Mouse (Mus musculus): ENCODE measurements around the gene Pradc1. TPM values are rescaled to one million over a fixed set of nuclear protein-coding genes. Genes with fewer than 3 reads are reported as not detected.

Pradc1 gene
- polyA plus RNA-seq, 1 experiment from 2014 or later: 38.8 TPM

DNA sequence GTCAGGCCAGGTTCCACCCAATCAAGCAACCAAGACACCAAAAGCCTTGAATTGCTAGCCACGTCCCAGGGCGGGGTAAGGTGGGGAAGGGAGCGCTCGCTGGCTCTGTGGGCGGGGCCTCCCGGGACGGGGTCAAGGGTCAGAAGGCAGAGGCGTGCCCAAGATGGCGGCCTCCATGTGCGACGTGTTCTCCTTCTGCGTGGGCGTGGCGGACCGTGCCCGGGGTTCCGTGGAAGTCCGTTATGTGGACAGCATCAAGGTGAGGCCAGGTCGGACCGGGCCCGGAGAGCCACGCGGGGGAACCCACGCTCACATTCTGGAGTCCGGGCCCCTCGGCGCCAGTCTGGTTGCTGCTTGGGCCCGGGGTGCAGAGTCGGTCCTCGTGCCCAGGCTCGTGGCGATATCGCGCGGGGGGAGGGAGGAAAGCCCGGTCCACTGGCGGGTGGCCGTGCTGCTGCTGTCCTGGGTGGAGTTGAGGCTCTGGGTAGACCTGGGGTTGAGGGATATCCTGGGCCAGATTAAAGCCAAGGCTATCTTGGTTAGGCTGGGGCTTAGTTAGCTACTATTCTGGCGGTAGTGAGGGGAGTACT lies 19.8 kb downstream of the Pradc1 start, which contains the start of gene Smyd5:
Smyd5 (plus strand) TSS at position 148 of the 590 bp plus-strand sequence.
- no peaks in the 10 kb centered on the region for H3K36me3 ChIP-seq
- H3K4me1 ChIP-seq (replicated peaks): peaks cover 4% of the 10 kb centered on the region; the same call in 1 of the 2 replicates
- peak within 1 kb of the TSS; percentile 90 for H3K4me2 ChIP-seq
- no peak within 1 kb of the TSS for H3K27ac ChIP-seq
- WGBS: under 1% methylated on average over 39 of the region's 39 CpGs
- H3K9me3 ChIP-seq (replicated peaks): no peaks in the 10 kb centered on the region
- H3K27me3 ChIP-seq: peaks cover 11% of the 10 kb centered on the region
- peak within 1 kb of the TSS; percentile 87 for H3K4me3 ChIP-seq
- H3K9ac ChIP-seq: peak within 1 kb of the TSS; percentile 77
- ATAC-seq (replicated peaks; ENCODE audit: insufficient number of reproducible peaks, insufficient read depth, low FRiP score, low read depth): peak; percentile 77

DNA sequence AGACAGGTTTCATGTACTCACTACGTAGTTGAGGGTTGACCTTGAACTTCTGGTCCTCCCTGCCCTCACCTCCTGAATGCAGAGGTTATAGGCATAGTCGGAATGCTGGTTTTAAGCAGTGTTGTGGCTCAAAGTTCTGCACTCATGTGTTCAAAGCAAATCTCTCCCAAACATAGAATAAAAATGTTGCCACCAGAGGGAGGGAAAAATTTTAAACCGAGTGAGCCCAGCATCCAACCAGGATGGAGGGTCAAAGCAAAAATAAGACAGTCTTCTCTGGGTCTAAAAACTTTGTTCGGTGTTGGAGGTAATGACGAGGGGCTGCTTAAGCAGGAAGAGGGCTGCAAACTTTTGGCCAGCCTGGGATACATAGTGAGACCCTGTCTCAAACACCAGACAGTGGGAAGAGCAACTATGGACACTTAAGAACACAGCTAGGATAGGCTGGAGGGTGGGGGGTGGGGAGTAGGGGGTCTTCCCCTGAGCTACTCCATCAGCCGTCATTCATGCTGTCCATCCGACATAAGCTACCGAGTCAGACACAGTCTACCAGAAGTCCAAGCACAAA lies 20.4 kb downstream of the Pradc1 start:
- H3K36me3 ChIP-seq: no peaks in the 10 kb centered on the region
- peak overlapping the region; percentile 77 for H3K9ac ChIP-seq
- H3K4me2 ChIP-seq: peak overlapping the region; percentile 90
- H3K9me3 ChIP-seq (replicated peaks): no peaks in the 10 kb centered on the region
- peaks cover 11% of the 10 kb centered on the region for H3K27me3 ChIP-seq
- peak; percentile 12; the same call in 1 of the 2 replicates for ATAC-seq (replicated peaks; ENCODE audit: insufficient number of reproducible peaks, insufficient read depth, low FRiP score, low read depth)
- peaks cover 4% of the 10 kb centered on the region; the same call in 1 of the 2 replicates for H3K4me1 ChIP-seq (replicated peaks)
- WGBS: 50% methylated on average over 8 of the region's 8 CpGs
- H3K27ac ChIP-seq: no peak overlapping the region
- peak overlapping the region; percentile 87 for H3K4me3 ChIP-seq

DNA sequence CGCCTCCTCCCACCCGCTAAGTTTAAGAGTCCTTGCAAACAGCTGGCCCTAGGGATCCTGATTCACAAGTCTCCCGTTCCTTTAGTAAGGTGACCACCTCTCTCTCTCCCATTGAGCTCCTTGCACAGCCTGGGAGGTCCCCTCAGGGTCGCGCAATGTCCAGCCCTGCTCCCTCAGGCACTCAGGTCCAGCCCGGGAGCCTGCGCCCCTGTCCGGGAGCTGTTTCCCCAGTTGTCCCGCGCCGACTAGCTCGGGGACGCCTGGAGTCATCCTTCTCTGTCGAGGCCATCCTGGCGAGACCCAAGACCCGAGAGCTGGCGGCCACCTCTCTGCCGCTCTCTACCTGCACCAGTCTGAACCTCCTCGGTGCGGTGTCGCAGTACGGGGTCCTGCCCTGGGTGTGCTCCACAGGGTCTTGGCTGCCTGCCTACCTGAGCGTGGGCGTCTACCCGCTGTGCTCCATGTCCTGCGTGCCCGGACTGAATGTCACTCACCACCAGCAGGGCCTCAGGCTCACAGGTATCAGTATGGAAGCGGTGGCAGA lies 27.9 kb downstream of the Pradc1 start, which contains the start of gene Noto:
Noto (plus strand) TSS at position 51 of the 544 bp plus-strand sequence.
- 0 out of 2 replicates have a peak within 1 kb of the TSS, but pooled peaks have one; percentile 33 for H3K9ac ChIP-seq
- H3K4me2 ChIP-seq: peak within 1 kb of the TSS; percentile 44
- H3K27me3 ChIP-seq: peaks cover 49% of the 10 kb centered on the region
- H3K4me1 ChIP-seq (replicated peaks): peaks cover 6% of the 10 kb centered on the region
- H3K4me3 ChIP-seq: no peak within 1 kb of the TSS
- H3K27ac ChIP-seq: no peak within 1 kb of the TSS
- no peak for ATAC-seq (replicated peaks; ENCODE audit: insufficient number of reproducible peaks, insufficient read depth, low FRiP score, low read depth)
- no peaks in the 10 kb centered on the region for H3K36me3 ChIP-seq
- H3K9me3 ChIP-seq (replicated peaks): no peaks in the 10 kb centered on the region
- WGBS: 10% methylated on average over 28 of the region's 28 CpGs

DNA sequence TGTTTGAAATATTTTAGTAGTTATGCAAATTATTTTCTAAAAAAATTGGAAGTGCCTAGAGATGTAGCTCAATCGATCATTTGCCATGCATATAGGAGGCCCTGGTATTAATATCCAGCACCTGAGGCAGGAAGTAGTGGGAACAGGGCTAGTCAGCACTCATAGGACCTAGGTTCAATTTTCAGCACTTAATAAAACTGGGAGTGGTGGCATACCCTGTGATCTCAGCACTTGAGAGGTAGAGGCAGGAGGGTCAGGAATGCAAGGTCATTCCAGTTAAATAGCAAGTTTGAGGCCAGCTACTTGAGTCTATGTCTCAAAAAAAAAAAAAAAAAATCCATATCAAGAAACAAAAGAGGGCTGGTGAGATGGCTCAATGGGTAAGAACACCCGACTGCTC lies 32.6 kb downstream of the Pradc1 start:
- Histone ChIP-seq H3K9ac (no peak overlapping the region), H3K27me3 (peaks cover 32% of the 10 kb centered on the region), H3K36me3 (no peaks in the 10 kb centered on the region), H3K9me3 (replicated peaks) (no peaks in the 10 kb centered on the region), H3K4me2 (no peak overlapping the region), H3K4me1 (replicated peaks) (peaks cover 4% of the 10 kb centered on the region), H3K4me3 (no peak overlapping the region), H3K27ac (no peak overlapping the region)
- no peak for ATAC-seq (replicated peaks; ENCODE audit: insufficient number of reproducible peaks, insufficient read depth, low FRiP score, low read depth)
- WGBS: 79% methylated on average over 2 of the region's 2 CpGs

DNA sequence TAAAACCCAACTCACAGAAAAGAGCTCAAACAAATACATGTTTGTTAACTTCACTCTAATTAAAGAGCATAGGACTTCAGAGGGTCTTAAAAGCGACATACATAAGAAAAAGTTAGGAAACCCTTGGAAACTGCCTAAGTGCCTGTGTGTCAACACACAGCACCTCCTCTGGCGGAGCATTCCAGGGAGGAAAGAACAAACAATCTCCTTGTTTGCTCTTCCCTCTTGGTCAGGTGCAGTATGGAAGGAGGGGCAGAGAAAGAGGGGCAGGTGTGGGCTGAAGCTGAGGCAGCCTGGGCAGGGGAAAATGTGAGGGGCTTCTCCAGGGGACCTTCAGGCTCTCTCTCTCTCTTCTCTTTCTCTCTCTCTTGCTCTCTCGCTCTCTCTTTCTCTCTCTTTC lies 35.9 kb downstream of the Pradc1 start:
- 50% methylated on average over 3 of the region's 3 CpGs for WGBS
- H3K9ac ChIP-seq: no peak overlapping the region
- no peak overlapping the region for H3K27ac ChIP-seq
- ATAC-seq (replicated peaks; ENCODE audit: insufficient number of reproducible peaks, insufficient read depth, low FRiP score, low read depth): no peak
- no peak overlapping the region for H3K4me2 ChIP-seq
- H3K9me3 ChIP-seq (replicated peaks): no peaks in the 10 kb centered on the region
- H3K36me3 ChIP-seq: no peaks in the 10 kb centered on the region
- no peak overlapping the region for H3K4me3 ChIP-seq
- no peaks in the 10 kb centered on the region for H3K4me1 ChIP-seq (replicated peaks)
- 0 out of 2 replicates have a peak, but pooled peaks cover 13% of the 10 kb centered on the region for H3K27me3 ChIP-seq

DNA sequence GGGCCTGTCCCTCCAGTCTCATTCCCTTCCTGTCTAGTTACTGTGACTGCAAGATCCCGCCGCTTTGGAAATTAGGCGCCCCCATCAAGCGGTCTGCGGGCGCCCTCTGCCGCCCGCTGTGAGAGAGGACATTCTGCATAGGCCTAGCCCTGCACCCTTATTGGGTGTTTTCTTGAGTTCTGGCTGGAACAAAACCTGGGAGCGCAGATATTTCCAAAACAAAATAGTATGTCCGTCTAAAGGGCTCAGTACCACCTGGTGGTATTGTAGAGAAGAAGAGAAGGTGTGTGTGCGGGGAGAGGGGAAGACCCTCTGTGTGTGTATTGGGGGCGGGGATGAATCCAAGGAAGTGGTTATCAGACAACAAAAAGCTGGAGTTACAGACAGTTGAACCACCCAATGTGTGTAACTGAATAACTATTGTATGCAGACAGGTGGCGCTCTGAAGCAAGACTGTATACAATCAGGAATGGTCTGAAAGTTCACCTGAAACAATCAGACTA lies 40.9 kb downstream of the Pradc1 start:
- 12% methylated on average over 13 of the region's 13 CpGs for WGBS
- H3K36me3 ChIP-seq: no peaks in the 10 kb centered on the region
- no peak overlapping the region for H3K4me3 ChIP-seq
- peaks cover 60% of the 10 kb centered on the region for H3K27me3 ChIP-seq
- no peak overlapping the region for H3K9ac ChIP-seq
- H3K4me2 ChIP-seq: no peak overlapping the region
- ATAC-seq (replicated peaks; ENCODE audit: insufficient number of reproducible peaks, insufficient read depth, low FRiP score, low read depth): peak; percentile 68
- peaks cover 6% of the 10 kb centered on the region; the same call in 1 of the 2 replicates for H3K4me1 ChIP-seq (replicated peaks)
- H3K27ac ChIP-seq: no peak overlapping the region
- H3K9me3 ChIP-seq (replicated peaks): no peaks in the 10 kb centered on the region

DNA sequence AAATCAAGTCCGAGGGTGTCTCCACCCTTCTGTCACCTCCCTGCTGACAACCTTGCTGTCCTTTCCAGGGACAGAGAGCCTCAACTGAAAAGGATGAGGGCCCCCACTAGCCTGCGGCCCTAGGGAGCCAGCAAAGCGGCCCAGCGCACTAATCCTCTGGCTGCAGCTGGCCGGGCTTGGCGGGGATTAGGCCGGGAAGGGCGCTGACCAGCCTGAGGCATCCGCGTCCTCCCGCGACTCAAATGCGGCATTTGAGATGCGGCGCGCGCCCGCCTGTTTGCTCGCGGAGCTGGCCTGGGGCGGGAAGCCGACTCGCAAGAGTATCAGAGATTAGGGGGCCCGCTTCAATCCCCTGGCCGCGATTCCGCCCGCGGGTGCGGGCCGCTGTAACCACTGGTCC lies 42.8 kb downstream of the Pradc1 start:
- no peak for ATAC-seq (replicated peaks; ENCODE audit: insufficient number of reproducible peaks, insufficient read depth, low FRiP score, low read depth)
- peak overlapping the region; percentile 53 for H3K4me2 ChIP-seq
- H3K4me3 ChIP-seq: peak overlapping the region; percentile 23
- H3K27me3 ChIP-seq: peaks cover 64% of the 10 kb centered on the region
- WGBS: 3% methylated on average over 31 of the region's 31 CpGs
- H3K27ac ChIP-seq: no peak overlapping the region
- H3K36me3 ChIP-seq: no peaks in the 10 kb centered on the region
- H3K4me1 ChIP-seq (replicated peaks): peaks cover 6% of the 10 kb centered on the region; the same call in 1 of the 2 replicates
- no peaks in the 10 kb centered on the region for H3K9me3 ChIP-seq (replicated peaks)
- no peak overlapping the region for H3K9ac ChIP-seq

DNA sequence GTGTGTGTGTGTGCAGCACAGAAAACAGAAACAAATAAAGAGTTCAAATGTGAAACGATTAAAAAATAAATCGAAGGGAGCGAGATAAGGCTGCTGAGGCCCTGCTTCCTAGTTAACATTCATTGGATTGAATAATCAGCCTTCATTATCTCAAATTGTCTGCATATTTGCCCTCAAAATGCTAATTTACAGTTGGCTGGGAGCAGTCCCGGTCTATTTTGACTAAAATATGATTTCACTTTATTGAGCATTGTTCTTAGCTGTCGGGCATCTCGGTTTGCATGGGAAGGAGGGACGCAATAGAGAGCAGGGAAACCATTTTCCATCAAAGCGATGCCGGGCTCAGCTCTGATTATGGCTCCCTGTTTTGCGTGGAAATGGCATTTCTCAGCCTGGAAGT lies 48.7 kb downstream of the Pradc1 start:
- H3K36me3 ChIP-seq: no peaks in the 10 kb centered on the region
- H3K27me3 ChIP-seq: peaks cover 31% of the 10 kb centered on the region
- H3K9me3 ChIP-seq (replicated peaks): no peaks in the 10 kb centered on the region
- H3K27ac ChIP-seq: no peak overlapping the region
- WGBS: 70% methylated on average over 10 of the region's 10 CpGs
- H3K4me2 ChIP-seq: no peak overlapping the region
- H3K4me3 ChIP-seq: no peak overlapping the region
- H3K4me1 ChIP-seq (replicated peaks): no peaks in the 10 kb centered on the region
- no peak for ATAC-seq (replicated peaks; ENCODE audit: insufficient number of reproducible peaks, insufficient read depth, low FRiP score, low read depth)
- no peak overlapping the region for H3K9ac ChIP-seq

DNA sequence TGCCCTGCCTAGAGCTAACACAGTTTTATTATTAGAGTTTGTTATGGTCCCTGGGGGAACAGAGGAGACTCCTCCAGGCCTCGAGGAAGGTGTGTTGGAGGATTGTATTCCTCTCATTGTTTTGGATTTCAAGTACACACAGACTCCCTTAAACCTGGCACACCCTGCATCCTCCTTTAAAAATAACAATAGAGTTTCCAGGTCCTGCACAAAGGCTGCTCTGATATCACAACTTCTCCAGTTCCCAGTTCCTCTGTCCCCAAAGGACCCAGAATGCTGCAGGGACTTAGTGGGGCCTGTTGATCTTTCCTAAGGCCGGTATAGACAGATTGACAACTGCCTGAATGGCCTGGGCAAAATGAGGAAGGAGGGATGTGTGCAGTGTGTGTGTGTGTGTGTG lies 49.2 kb downstream of the Pradc1 start:
- H3K27me3 ChIP-seq: peaks cover 27% of the 10 kb centered on the region
- ATAC-seq (replicated peaks; ENCODE audit: insufficient number of reproducible peaks, insufficient read depth, low FRiP score, low read depth): no peak; the same call in 1 of the 2 replicates
- H3K27ac ChIP-seq: no peak overlapping the region
- WGBS: 38% methylated on average over 2 of the region's 2 CpGs
- no peaks in the 10 kb centered on the region for H3K9me3 ChIP-seq (replicated peaks)
- no peaks in the 10 kb centered on the region for H3K36me3 ChIP-seq
- no peak overlapping the region for H3K4me3 ChIP-seq
- H3K4me1 ChIP-seq (replicated peaks): no peaks in the 10 kb centered on the region
- H3K4me2 ChIP-seq: no peak overlapping the region
- H3K9ac ChIP-seq: no peak overlapping the region

DNA sequence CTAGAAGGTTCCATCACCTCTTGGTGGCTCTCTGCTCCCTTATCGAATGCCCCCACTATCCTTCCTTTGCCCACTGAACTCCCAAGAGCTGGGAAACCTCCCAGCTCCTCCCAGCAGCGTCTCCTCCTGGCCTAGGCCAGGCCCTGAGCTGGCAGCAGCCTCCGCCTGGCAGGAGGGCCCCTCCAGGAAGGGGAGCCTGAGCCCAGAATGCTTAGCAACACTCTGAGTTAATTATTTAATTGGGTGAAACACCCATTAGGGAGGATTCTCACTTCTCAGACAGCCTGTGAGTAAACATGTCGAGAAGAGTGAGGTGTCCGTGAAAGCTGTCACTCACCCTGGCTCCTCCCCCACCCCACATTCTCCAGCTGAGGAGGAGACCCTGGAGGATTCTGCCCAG lies 52.1 kb downstream of the Pradc1 start:
- 0 out of 2 replicates have a peak, but pooled peaks cover 6% of the 10 kb centered on the region for H3K27me3 ChIP-seq
- H3K27ac ChIP-seq: no peak overlapping the region
- WGBS: 26% methylated on average over 5 of the region's 5 CpGs
- H3K4me3 ChIP-seq: no peak overlapping the region
- no peak overlapping the region for H3K9ac ChIP-seq
- H3K4me2 ChIP-seq: no peak overlapping the region
- H3K9me3 ChIP-seq (replicated peaks): no peaks in the 10 kb centered on the region
- H3K36me3 ChIP-seq: no peaks in the 10 kb centered on the region
- H3K4me1 ChIP-seq (replicated peaks): no peaks in the 10 kb centered on the region
- no peak for ATAC-seq (replicated peaks; ENCODE audit: insufficient number of reproducible peaks, insufficient read depth, low FRiP score, low read depth)

DNA sequence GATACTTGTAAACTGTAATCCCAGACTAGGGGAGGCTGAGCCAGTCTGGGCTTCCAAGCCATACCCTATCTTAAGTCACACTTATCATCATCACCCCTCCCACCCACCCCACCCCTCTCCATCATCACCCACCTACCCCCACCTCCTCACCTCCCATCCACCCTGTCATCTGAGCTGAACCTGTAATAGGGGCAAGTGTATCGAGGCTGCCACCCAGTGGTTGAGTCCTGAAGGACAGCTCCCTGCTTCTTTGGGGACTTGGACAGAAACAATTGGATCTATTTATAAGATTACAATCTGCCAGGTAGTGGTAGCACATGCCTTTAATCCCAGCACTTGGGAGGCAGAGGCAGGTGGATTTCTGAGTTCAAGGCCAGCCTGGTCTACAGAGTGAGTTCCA lies 54.6 kb downstream of the Pradc1 start:
- Histone ChIP-seq H3K4me1 (replicated peaks) (no peaks in the 10 kb centered on the region), H3K27ac (no peak overlapping the region), H3K4me2 (no peak overlapping the region), H3K4me3 (no peak overlapping the region), H3K36me3 (no peaks in the 10 kb centered on the region), H3K9ac (no peak overlapping the region), H3K27me3 (no peaks in the 10 kb centered on the region), H3K9me3 (replicated peaks) (no peaks in the 10 kb centered on the region)
- ATAC-seq (replicated peaks; ENCODE audit: insufficient number of reproducible peaks, insufficient read depth, low FRiP score, low read depth): no peak
- 31% methylated on average over 1 of the region's 1 CpGs for WGBS

Measured in heart, embryonic 15.5 days (tissue).